Mouse (Mus musculus) bone marrow macrophage, adult 2 months (primary cell): ENCODE results near the gene Fam209. TPM values are rescaled to one million over a fixed set of nuclear protein-coding genes. Genes with fewer than 3 reads are reported as not detected.

Source experiments
- H3K27ac ChIP-seq: 2 replicates; pipeline ENCODE4 v1.5.1; 2012; ENCODE audit warnings: low read depth, low read length; ENCODE audit not compliant: insufficient read depth
- H3K4me1 ChIP-seq: 2 replicates; pipeline ENCODE4 v1.6.1; 2012; ENCODE audit warnings: low read length; ENCODE audit not compliant: control insufficient read depth, insufficient read depth
- H3K4me3 ChIP-seq: 2 replicates; pipeline ENCODE4 v1.5.1; 2012; ENCODE audit warnings: mild to moderate bottlenecking, low read length, moderate library complexity; ENCODE audit not compliant: insufficient read depth
- CTCF ChIP-seq: IDR thresholded peaks from 2 replicates; pipeline ENCODE4 v1.5.1; 2012; ENCODE audit warnings: low read depth, mild to moderate bottlenecking, low read length, moderate library complexity
- POLR2A ChIP-seq: IDR thresholded peaks from 2 replicates; pipeline ENCODE4 v1.6.1; 2012; ENCODE audit warnings: mild to moderate bottlenecking, low read depth, low read length, borderline replicate concordance
- polyA plus RNA-seq: library from polyadenylated mRNA; stranded (reverse); fragments of >200 nt; gene quantifications from 2 replicates; pipeline ENCODE4 v1.2.4, GENCODE M21; 2012; ENCODE audit not compliant: missing spikeins, insufficient read depth, insufficient read length

The Fam209 gene
- polyA plus RNA-seq, 1 experiment: 1.6 TPM

DNA sequence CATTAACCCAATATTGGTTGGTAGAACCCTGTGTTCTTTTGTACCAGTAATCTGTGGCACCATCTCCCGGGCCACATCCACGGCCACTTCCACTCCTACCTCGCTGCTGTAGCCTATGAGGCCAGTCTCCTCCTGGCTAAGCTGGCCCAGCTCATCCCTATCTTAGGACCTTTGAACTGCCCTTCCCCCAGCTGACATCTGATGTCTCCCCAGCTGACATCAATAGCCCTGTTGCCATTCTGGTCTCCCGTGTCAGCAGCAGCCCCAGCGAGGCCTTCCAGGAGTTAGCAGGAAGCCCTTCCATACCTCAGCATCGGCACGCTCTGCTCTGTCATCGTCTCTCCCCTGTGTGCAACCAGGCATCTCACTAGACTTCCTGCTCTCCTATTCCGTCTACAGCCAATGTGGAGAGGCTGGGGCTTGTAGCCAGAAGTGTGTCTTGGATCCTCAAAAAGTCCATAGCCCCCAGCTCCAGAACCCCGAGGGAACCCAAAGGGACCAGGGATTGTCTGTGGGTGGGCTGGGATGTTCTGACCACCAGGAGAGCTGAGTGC is 4.5 kb downstream of the Fam209 start:
- no peaks in the 10 kb centered on the region for H3K4me1 ChIP-seq
- no peak overlapping the region for H3K27ac ChIP-seq
- TF ChIP-seq CTCF (no peak), POLR2A (no peak)
- no peak overlapping the region for H3K4me3 ChIP-seq

DNA sequence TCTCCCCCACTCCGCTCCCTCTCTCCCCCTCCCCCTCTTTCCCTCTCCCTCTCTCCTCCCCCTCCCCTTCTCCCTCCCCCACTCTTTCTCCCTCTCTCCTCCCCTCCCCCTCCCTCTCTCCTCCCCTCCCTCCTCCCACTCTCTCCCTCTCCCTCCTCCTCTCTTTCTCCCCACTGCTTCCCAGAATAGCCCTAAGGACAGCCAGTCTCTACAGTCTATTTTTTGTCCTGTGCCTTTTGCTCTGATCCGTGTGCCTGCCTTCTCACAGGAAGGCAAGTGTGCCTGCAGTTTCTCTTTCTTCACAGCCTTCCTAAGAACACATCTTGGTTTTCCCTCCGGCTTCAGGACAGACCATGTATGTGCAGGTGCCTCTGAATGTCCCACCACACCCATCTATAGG is 5.0 kb downstream of the Fam209 start:
- H3K4me3 ChIP-seq: no peak overlapping the region
- H3K27ac ChIP-seq: no peak overlapping the region
- H3K4me1 ChIP-seq: no peaks in the 10 kb centered on the region
- TF ChIP-seq CTCF (no peak), POLR2A (no peak)

DNA sequence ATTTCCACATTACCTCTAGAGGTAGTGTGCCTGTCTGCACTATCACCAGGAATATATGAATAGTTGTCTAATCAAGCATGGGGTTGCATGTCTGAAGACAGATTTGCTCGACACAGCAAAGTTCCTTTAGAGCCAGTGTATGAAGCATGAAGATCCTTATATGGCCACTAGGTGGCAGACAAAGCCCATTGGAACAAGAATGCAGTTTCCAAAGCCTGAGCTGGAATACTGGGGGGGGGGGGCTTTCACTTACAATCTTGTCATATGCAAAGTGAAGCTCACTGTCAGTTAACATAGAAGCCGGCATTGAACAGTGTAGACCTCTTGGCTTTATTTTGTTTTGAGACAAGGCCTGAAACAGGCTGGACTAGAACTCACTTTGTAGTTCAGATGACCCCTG is 5.5 kb downstream of the Fam209 start:
- TF ChIP-seq CTCF (no peak), POLR2A (no peak)
- H3K4me1 ChIP-seq: no peaks in the 10 kb centered on the region
- H3K4me3 ChIP-seq: no peak overlapping the region
- H3K27ac ChIP-seq: no peak overlapping the region

DNA sequence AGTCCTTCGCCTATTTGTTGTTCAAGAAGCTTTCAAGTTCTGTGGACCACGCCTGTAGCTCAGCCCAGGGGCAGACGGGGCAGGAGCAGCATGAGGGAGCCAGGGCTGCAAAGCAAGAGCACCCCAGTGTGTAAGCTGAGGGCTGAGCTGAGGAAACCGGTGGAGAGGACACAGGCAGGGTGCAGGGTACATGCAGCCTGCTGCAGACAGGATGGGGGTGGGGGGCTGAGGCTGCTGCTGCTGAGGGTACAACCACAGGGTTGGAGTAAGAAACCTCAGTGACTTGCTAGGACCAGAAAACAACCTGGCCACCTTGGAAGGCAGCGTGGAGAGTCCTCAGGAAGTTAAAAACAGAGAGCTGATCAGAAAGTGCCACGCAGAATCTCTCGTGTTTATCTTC is 8.0 kb downstream of the Fam209 start:
- Histone ChIP-seq H3K4me1 (no peaks in the 10 kb centered on the region), H3K4me3 (no peak overlapping the region), H3K27ac (no peak overlapping the region)
- TF ChIP-seq POLR2A (no peak), CTCF (no peak)

DNA sequence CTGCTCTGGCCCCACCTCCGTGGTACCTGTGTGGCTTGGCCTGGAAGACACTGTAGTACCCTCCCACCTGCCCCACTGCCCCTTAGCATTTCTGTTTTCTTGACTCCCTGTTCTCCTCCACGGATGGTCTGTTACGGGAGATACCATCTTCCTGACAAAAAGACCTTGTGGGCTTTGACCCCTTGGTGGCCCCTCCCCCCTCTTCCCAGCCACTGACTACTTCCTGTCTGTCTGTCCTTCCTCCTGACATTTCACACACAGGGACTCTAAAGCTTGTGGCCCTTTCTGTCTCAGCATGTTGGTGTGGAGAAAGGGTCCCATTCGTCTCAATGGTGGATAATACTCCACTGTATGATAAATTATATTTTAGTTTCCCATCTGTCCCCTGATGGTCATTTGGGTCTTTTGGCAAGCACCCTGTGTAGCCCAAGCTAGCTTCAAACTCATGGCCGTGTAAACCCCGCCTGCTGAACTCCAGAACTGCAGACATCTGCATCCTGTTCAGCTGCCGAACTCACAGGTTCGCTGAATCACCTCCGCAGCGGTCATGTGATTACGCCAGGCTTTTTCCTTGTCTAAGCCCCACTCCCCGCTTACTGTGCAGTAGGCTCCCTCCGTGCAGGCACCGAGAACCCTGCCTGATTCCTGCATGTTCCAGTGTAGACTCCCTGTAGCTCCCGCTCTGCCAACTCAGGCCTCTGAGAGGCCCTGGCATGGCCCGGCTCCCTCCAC is 9.5 kb downstream of the Fam209 start:
- Histone ChIP-seq H3K4me1 (no peaks in the 10 kb centered on the region), H3K27ac (no peak overlapping the region), H3K4me3 (no peak overlapping the region)
- no peak for TF ChIP-seq POLR2A
- TF ChIP-seq CTCF: no peak

DNA sequence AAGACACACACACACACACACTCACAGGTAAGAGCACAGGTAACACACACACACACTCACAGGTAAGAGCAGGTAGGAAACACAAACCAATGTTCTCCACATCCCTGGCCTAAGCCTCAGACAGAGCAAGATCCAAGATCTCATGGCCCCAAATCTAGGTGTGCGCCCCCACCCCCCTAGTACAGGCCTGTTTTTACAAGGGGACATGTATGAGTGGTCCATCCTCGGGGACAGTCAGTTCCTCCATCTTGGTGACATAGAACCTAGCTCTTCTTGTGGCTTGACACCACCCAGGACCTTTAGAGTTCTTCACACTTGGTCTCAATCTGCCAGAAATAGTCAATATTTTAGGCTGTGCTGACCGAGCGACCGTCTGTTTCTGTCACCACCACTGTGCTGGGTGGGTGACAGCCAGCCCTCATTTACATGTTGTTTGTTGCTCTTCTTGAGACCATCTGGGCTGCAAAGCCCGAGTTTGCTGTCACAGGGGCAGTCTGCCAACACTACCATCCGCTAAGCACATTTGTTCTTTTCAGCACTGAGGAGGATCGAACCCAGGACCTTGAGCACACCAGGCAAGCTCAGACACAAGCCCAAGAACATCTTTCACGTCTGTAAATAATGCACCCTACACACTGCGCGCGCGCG is 11.6 kb downstream of the Fam209 start:
- Histone ChIP-seq H3K27ac (no peak overlapping the region), H3K4me3 (no peak overlapping the region), H3K4me1 (no peaks in the 10 kb centered on the region)
- TF ChIP-seq POLR2A: no peak

DNA sequence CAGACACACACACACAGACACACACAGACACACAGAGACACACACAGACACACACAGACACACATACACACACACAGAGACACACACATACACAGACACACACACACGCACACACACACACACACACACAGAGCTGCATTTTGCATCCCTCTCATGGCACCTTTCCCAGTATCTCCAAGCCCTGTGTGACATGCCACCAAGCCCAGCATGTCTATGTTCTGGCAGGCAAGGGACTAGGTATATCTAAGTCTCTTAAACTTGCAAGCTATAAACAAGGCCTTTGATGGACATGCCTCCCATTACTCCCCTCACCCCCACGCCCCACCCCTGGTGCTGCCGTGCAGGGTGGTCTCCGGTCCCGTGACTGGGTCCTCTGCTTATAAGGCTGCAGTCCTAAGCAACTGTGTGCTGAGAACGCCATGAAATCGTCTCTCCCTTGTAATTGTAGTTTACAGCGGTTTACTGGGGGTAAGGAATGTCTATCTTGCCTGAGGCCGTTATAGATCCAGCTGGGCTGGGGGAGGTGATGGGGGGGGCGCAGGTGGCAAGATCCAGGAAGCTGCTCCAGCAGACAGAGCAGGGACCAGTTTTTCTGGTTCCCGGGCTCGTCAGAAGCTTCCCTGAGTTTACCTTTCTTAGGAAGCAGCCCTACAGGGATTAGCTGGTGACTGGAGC is 12.5 kb downstream of the Fam209 start:
- Histone ChIP-seq H3K27ac (no peak overlapping the region), H3K4me3 (no peak overlapping the region), H3K4me1 (no peaks in the 10 kb centered on the region)
- TF ChIP-seq POLR2A: no peak

DNA sequence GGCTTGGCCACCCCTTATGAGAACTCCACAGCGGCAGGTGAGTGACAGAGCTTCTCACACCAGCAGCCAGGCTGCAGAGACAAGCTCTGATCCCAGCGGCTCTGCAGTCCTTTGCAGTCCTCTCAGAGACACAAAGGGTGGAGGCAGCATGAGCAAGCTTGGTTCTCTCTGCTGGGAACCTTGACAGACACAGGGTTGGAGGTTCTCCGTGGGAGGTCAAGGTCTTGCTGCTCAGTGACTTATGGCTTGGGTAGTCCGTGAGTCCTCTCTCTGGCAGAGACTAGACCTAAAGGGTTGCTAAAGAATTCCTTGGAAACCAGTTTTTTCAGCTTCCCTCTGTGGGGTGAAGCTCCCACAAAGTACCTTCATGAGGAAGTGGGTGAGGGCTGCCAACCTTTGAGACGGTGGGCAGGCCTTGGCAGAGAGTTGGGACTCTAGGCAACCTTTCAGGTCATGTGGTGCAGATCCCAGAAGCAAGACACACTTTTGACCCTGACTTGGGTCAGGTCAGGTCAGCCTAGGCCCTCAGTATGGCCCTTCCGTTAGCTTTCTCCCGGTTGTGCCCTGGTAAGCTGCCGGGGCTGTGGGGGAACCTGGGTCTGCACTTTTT is 24.5 kb downstream of the Fam209 start:
- no peak overlapping the region for H3K27ac ChIP-seq
- no peak overlapping the region for H3K4me3 ChIP-seq
- H3K4me1 ChIP-seq: peaks cover 10% of the 10 kb centered on the region
- no peak for TF ChIP-seq CTCF
- no peak for TF ChIP-seq POLR2A

DNA sequence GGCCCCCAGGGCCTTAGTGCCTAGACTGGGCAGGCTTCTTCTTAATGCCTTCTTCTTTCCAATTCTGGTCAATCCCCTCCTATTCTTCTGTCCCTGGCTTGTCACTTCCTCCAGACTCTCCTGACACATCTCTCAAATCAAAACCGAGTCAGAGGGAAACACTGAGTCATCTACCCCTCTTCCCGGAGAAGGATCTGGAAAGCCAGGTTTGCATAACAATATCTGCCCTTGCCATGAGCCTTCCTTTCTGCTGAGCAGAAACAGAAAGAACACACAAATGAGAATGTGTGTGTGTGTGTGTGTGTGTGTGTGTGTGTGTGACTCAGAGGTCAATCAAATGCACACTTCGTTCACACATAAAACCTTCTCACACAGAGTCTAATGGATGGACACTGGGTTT is 26.5 kb downstream of the Fam209 start:
- Histone ChIP-seq H3K4me1 (peaks cover 10% of the 10 kb centered on the region), H3K4me3 (no peak overlapping the region), H3K27ac (no peak overlapping the region)
- TF ChIP-seq CTCF (no peak), POLR2A (no peak)

DNA sequence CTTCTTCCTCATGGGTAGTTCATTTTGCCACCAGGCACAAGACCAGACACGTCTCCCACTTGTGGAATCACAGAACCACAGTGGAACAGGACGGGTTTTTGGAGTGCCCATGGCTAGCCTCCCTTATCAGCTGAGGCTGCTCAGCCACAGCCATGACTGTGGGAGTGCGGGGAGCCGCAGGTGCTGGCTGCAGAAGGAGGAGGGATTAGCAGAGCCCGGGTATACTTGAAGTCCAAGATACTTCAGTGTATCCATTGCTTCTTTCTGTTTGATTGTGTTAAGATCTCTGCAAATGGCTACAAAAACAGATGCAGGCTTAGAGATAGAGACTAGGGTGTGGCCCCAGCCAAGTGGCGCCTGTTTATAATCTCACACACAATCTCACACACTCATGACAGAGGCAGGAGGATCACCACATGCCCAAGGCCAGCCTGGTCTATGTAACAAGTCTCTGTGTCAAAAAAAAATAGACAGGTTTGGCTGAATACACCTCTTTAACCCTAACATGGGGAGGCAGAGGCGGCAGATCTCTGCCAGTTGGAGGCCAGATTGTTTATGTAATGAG is 28.5 kb downstream of the Fam209 start:
- no peak overlapping the region for H3K27ac ChIP-seq
- peaks cover 10% of the 10 kb centered on the region for H3K4me1 ChIP-seq
- TF ChIP-seq POLR2A (no peak), CTCF (no peak)
- no peak overlapping the region for H3K4me3 ChIP-seq
